Mouse (Mus musculus): ENCODE data around the gene Il16. TPM values are rescaled to one million over a fixed set of nuclear protein-coding genes. Genes with fewer than 3 reads are reported as not detected.
A peak's percentile ranks its signal among the peaks of the same experiment; 100 is the strongest.

Gene Il16
- total RNA-seq, 2 experiments from 2014 or later: 11.0 to 12.1 TPM

DNA sequence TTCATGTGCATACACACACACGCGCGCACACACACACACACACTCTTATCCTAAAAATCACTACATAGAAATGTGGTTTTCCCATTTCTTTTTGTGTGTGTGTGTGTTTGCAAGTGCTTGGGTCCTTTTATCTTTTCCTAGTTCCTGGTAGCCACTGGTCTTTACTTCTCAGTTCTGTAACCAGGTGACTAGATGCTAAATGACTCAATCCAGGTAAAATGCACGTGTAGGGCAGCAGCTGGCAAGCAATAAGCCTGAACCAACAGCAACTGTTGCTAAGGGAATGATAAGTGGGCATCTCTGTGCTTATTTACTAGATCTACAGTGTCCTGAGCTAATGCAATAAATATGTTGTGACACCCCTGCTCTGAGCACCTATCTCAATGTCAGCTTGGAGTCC, 118.2 kb downstream of the Il16 start:
- ATAC-seq (replicated peaks; ENCODE audit: low FRiP score, low TSS enrichment, poor library complexity, severe bottlenecking): no peak

DNA sequence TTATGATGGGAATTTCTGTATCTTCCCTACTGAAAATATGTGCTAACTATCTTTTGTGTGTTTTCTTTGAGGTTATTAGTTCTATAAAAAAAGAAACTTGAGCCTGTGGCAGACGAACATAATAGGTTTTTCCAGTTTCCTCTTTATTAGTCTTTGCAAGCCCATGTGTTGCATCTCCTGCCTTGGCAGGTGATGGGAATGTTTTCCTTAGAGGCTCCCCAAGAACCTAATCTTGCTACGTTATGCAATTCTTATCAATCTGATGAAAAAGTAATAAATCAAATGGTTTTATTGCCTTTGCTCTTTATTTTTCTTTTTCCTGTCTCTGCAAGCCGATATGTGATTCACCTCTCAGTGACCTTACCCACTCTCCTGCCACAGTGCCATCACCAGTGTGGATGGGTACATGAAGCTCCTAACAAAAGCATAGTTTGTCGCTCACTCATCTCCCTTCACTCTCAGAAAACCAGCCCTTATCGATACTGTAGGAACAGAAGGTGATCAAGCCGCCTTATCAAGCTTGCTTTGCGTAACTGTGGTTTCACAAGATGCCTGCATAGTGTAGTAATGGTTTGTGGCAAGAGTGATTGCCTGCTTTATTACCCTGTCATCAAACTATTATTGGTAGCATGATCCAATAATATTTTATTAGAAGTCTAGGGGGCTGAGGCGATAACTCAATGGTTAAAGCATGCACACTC, 118.8 kb downstream of the Il16 start:
- ATAC-seq (replicated peaks; ENCODE audit: low FRiP score, low TSS enrichment, poor library complexity, severe bottlenecking): no peak

DNA sequence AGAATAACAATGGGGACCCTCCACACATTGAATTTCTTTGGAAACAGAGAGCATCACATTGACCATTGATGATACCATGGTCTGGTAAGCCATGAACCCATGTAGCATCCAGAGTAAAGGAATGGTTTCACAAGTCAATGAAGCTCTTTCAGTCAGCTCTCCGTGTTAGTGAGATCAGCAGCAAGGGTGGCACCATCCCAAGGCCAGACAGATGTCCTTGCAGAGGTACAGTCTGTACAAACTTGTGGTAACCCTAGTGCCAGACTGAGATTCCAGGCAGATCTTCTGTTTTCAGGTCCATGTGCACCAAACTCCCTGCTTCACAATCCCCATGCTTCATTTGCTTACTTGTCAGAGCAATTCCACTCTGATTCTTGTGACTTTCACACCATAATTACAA, 121.5 kb downstream of the Il16 start:
- no peak for ATAC-seq (replicated peaks; ENCODE audit: low FRiP score, low TSS enrichment, poor library complexity, severe bottlenecking)

DNA sequence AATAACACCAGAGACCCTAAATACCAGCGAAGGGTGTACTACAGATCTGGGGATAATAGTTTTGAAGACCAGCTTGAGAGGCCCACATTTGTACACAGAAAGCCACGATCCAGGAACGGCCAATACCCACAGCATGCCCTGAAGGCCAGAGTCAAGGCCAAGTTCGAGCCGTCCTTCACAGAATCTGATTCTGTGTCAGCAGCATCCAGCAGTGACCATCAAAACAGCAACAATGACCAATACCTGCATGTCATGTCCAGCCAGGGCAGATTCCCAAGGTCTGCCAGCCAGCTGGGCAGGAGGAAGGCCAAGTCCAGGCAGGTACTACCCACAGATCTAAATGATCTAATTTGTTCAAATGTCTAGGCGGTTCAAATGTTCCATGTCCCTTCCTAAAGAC, 122.9 kb downstream of the Il16 start:
- ATAC-seq (replicated peaks; ENCODE audit: low FRiP score, low TSS enrichment, poor library complexity, severe bottlenecking): no peak

DNA sequence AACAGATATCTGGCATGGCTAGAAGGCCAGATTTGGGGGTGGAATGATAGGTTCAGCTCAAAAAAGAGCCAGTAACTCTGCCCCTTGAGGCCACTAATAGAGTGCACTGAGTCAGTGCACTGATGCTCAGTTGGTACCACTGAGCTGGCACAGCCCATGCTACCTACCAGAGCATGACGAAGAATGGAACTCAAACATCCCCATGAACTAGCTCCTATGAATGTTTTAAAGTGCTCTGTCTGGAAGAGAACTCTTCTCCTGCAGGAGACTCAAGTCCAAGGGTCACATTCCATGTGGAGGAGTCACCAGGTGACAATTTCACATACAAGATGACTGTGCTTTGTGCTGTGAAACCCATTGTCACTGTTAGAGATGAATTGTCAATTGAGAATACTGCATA, 126.8 kb downstream of the Il16 start:
- no peak for ATAC-seq (replicated peaks; ENCODE audit: low FRiP score, low TSS enrichment, poor library complexity, severe bottlenecking)

DNA sequence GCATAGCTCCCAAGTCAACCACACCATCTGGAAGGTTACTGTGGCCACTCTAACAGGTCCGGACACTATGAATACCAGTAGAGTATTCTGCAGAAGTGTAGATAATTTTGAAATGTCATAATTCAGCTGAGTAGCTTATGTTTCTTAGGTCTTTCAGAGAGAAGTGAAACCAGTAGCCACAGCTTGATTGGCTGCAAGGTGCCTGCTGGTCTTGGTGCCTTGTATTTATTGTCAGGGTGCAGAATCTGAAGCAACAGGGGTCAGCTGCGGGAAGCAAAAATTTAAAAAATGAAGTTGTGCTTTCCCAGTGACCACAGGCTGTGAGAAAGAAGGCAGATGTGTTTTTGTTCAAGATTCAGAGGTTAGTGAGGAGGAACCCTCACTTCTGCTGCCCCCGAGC, 129.3 kb downstream of the Il16 start:
- ATAC-seq (replicated peaks; ENCODE audit: low FRiP score, low TSS enrichment, poor library complexity, severe bottlenecking): no peak

DNA sequence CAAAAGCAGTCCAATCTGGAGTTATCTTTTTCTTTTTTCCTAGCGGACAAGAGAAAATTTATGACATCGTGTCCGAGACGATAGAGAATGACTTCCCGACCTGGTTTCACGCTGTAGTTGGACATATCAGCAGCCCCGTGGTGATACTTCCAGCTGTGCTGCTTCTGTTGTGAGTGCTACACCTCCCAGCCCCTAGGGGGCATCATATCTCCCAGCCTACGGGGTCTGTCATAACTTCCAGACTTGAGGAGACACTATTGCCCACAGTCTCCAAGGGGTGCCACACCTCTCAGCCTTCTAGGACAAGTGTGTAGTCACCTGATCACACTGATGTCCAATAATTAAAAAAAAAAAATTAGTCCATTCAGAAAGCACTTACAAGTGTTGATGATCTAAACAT, 129.7 kb downstream of the Il16 start:
- ATAC-seq (replicated peaks; ENCODE audit: low FRiP score, low TSS enrichment, poor library complexity, severe bottlenecking): no peak

DNA sequence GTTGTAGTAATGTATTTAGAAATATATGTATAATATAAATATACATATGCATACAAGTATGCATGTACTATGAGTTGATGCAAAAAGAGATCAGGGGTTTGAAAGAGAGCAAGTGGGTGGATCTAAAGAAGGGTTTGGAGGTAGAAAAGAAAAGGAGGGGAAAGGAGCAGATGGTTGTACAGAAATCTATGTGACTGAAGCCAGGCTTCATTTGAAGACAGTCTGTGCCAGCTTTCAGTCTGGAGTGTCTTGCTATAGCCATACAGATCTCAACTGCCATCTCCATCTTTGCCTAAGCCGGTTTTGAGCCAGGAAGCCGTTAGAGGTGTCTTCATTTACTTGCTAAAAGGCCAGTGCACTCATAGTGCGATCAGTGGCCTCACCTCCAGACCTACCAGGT, 130.3 kb downstream of the Il16 start:
- ATAC-seq (replicated peaks; ENCODE audit: low FRiP score, low TSS enrichment, poor library complexity, severe bottlenecking): no peak

DNA sequence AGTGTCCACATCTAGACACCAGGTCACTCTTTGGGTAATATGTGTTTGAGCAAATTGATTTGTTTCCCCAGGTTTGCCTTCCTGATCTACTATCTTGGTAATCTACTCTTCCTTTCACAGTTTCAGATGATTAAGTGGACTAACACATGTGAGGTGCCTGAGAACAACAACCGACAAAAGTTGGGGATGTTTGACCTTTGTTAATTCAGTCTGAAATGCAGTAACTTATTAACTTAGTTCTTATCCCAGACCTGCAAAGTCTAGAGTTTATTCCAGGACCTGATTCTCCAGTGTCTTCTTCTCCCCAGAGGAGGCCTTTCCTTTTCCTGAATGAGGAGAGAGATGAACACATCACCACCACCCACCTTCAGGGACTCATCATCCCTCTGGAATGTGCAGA, 133.6 kb downstream of the Il16 start:
- ATAC-seq (replicated peaks; ENCODE audit: low FRiP score, low TSS enrichment, poor library complexity, severe bottlenecking): no peak

DNA sequence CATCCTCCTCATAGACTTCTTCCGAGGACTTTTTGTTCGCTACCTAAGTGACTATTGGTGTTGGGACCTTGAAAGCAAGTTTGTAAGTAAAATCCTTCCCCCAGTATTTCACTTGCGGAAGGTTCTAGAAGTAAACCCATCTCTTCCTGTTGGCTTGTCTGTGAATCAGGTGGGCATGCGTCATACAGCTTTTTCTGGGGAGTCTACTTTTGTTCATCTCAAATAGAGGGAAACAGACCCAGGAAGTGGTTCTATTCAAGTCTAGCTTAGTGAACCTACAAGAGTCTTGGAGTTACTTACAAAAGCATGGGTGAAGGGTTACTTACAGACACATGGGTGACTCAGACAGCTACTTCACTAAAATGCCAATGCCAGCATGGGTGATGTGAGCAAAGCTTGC, 135.6 kb downstream of the Il16 start:
- no peak for ATAC-seq (replicated peaks; ENCODE audit: low FRiP score, low TSS enrichment, poor library complexity, severe bottlenecking)

DNA sequence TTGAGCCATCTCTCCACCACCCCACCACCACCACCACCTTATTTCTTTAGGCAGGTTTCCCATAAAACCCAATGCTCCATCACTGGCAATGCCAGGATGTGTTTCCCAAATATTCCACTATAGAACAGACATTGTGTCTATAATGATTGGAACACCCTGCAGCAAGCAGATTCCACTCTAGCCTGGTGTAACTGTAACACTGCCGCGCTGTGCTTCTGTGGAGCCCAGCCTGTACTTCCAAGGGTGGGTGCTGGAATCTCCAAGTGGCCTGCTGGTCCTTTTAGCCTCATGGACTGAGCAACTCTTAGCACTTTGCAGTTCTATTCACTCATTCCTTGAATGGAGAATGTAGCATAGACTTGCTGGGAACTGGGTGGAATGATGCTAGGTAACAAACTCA, 138.7 kb downstream of the Il16 start:
- no peak for ATAC-seq (replicated peaks; ENCODE audit: low FRiP score, low TSS enrichment, poor library complexity, severe bottlenecking)

DNA sequence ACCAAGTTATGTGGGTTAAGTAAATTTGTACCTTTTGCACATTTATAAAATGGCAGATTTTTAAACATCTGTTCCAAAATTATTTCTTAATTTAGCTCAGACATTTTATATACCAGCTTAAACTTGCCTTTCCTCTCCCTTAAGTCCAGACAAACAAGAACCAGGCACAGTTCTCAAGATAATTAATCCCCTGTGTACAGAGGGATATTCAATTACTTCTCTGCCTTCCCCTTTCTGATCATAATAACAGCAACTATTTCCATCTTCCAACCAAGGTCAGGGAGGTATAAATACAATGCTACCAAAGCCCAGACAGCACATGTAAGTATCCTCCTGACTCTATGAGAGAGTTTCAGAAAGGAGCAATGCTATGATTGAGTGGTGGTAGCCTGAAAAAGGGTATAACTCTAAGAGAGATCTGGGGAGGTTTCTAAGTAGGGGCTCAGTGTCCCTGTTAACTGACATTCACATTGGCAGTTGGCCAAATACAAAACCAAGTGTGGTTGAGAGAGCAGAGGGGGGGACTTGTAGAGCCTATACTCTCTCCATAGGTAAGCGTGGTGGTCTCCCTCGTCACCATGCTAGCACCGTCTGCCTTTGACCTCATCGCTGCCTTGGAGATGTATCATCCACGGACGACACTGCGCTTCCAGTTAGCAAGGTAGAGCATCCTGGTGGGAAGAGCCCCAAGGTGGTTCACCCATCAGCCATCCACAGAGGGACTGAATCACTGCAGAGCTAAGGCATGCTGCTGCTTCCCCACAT, 141.2 kb downstream of the Il16 start:
- no peak for ATAC-seq (replicated peaks; ENCODE audit: low FRiP score, low TSS enrichment, poor library complexity, severe bottlenecking)

DNA sequence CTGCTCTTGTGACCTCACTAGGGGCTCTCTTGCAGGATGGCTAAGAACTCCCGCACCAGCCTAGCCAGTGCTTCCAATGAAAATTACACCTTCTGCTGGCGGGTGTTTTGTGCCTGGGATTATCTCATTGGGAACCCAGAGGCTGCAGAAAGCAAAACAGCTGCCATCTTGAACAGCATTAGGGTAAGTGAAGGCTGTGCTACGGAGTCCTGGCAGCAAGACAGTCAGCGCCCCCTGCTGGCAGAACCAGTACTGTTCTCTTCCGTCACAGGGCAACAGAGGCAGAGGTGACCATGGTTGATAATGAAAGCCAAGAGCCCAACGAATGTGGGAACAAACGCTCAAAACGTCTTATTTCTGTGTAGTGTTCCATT, 145.6 kb downstream of the Il16 start:
- ATAC-seq (replicated peaks; ENCODE audit: low FRiP score, low TSS enrichment, poor library complexity, severe bottlenecking): peak; percentile 89

DNA sequence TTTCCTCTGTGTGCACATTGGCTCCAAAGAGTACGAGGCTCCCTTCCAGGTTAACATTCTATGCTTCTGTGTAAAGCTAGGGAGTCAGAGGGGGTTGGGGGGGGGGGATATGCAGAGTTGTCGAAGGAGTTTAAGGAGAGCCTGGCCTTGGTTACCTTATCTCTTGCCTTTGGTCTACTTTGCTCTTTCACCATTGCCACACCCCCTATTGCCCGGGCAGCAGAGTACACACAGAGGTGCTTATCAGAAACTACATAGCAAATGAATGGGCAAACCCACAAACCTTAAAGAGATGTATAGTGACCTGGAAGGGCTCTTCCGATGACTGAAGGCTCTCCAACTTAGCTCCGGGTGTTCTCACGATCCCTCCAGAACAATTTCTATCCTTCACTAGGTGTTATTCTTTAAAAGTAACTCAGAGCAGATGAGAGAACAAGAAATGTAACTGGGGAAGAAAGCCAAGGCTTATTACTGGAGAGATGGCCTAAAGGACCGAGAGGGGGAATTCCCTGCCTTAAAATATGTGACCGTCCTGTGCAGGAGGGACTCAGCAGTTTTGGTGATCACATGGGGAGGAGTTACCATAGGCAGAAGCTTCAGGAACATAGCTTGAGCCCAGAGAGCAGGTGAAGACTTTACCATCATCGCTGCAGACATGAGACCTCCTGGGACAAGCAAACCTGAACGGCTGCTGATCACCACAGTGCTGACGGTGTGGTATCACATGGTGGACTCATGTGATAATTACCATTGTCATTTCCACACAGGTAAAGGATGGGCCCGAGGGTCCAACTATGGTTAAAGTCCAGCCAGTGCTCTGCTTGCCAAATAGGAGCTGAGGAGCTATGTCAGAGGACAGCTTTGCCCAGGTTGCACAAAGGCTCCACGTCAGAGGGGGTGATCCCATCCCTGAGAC, 146.3 kb downstream of the Il16 start:
- ATAC-seq (replicated peaks; ENCODE audit: low FRiP score, low TSS enrichment, poor library complexity, severe bottlenecking): peak; percentile 61

DNA sequence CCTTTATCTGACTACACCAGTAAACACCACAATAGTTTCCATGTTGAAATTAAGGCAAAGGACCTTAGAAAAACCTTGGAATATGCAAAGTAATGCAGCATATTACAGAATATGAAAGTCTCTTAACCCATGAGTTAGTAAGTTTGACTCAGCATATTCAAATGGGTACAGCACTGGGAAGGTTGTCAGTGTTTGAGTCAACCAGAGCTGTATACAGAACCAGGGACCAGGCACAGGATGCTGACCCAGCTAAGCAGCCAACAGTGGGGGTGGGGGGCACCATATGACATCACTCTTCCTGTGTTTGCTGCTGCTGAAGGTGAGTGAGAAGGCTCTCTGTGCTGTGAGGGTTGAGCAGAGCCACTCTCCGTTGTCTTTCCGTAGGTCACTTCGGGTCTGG, 148.5 kb downstream of the Il16 start:
- no peak for ATAC-seq (replicated peaks; ENCODE audit: low FRiP score, low TSS enrichment, poor library complexity, severe bottlenecking)

DNA sequence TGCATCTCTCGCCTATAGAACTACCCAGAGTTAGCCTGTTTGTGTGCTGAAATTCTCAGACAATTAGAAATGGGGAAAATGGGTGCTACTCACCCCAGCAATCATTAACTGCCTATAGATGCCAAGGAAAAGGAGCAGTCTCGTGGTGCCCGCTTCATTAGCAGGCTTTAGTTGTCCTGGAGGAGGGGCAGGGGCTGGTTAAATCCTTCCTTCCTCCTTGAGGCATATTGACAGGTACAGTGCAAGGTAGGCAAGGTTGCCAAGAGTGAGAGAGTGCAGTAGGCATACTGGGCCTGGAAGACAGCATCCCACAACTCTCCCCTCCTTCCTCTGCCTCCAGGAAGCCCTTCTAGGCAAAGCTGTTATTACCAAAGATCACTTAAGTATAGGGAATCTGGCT, 151.5 kb downstream of the Il16 start:
- no peak for ATAC-seq (replicated peaks; ENCODE audit: low FRiP score, low TSS enrichment, poor library complexity, severe bottlenecking)

Other genes starting within 250 kb of the Il16 start
- 0.42 and 0.77 TPM in 2 replicates for gene Tmc3, start 160.8 kb downstream of the Il16 start, total RNA-seq (2014; fragmentation: Nextera tagmentation)
- gene Tmc3, start 160.8 kb downstream of the Il16 start, total RNA-seq (2017): 0.19 and 0.72 TPM in 2 replicates
- 3.0 and 4.6 TPM in 2 replicates for gene Stard5, start 113.8 kb downstream of the Il16 start, total RNA-seq (2014; fragmentation: Nextera tagmentation)
- gene Stard5, start 113.8 kb downstream of the Il16 start, total RNA-seq (2017): 3.3 and 5.0 TPM in 2 replicates
- gene Cfap161, start 49.2 kb upstream of the Il16 start, total RNA-seq (2014; fragmentation: Nextera tagmentation): not detected in 2 replicates
- not detected in 2 replicates for gene Cfap161, start 49.2 kb upstream of the Il16 start, total RNA-seq (2017)
- 8.5 and 11.3 TPM in 2 replicates for gene Tlnrd1, start 138.6 kb upstream of the Il16 start, total RNA-seq (2014; fragmentation: Nextera tagmentation)
- 4.4 and 7.8 TPM in 2 replicates for gene Tlnrd1, start 138.6 kb upstream of the Il16 start, total RNA-seq (2017)
- gene Mesd, start 138.7 kb upstream of the Il16 start, total RNA-seq (2014; fragmentation: Nextera tagmentation): 28.6 and 29.5 TPM in 2 replicates
- gene Mesd, start 138.7 kb upstream of the Il16 start, total RNA-seq (2017): 50.3 and 61.0 TPM in 2 replicates

All from megakaryocyte-erythroid progenitor cell, adult 5-6 weeks (primary cell).